Mouse (Mus musculus) spleen, adult 2 months (tissue): Measurements from ENCODE around the gene Ugt1a7c.

Experiments used
- CTCF ChIP-seq: fragments of 200-500 bp; IDR thresholded peaks from 2 replicates; pipeline ENCODE4 v1.5.1; 2011; ENCODE audit warnings: mild to moderate bottlenecking, inconsistent platforms; ENCODE audit not compliant: insufficient read depth, insufficient read length, insufficient replicate concordance; ENCODE audit errors: extremely low read depth
- POLR2A ChIP-seq: fragments of 200-500 bp; IDR thresholded peaks from 2 replicates; pipeline ENCODE4 v1.6.1; 2011; ENCODE audit warnings: low read depth, low read length, inconsistent platforms

GRCm38 (mm10) chr1:88235894-88236415 is 141.1 kb downstream of the Ugt1a7c start:
- TF ChIP-seq POLR2A (no peak), CTCF (no peak)
